Mouse (Mus musculus) midbrain, embryonic 14.5 days (tissue): ENCODE data around the gene Hunk. TPM values are rescaled to one million over a fixed set of nuclear protein-coding genes. Genes with fewer than 3 reads are reported as not detected.

Source experiments
- ATAC-seq: fragments of 200-750 bp; cut with Nextera tagmentation; 2 replicates; pipeline ENCODE4 v1.8.0; 2017; ENCODE audit warnings: moderate number of reproducible peaks, moderate library complexity; ENCODE audit not compliant: low FRiP score, low TSS enrichment
- DNase-seq: peaks from one replicate; pipeline ENCODE4 v3.0.0-alpha.2; 2015
- H3K27ac ChIP-seq: fragments of 300-500 bp; sonication (generic); replicated peaks from 2 replicates; pipeline ENCODE4 v1.5.1; 2014; ENCODE audit warnings: mild to moderate bottlenecking, low read depth, low read length, moderate library complexity
- H3K27me3 ChIP-seq: fragments of 300-500 bp; sonication (generic); 2 replicates; pipeline ENCODE4 v1.6.1; 2014; ENCODE audit warnings: low read length, control low read depth, mixed read lengths; ENCODE audit not compliant: control insufficient read depth, insufficient read depth
- H3K36me3 ChIP-seq: fragments of 300-500 bp; sonication (generic); 2 replicates; pipeline ENCODE4 v1.6.1; 2014; ENCODE audit warnings: low read length, control low read depth; ENCODE audit not compliant: control insufficient read depth, insufficient read depth
- H3K4me1 ChIP-seq: fragments of 300-500 bp; sonication (generic); 2 replicates; pipeline ENCODE4 v1.6.1; 2014; ENCODE audit warnings: mild to moderate bottlenecking, antibody characterized with exemption, low read length, control low read depth; ENCODE audit not compliant: control insufficient read depth, insufficient read depth
- H3K4me2 ChIP-seq: fragments of 300-500 bp; sonication (generic); 2 replicates; pipeline ENCODE4 v1.6.1; 2014; ENCODE audit warnings: mild to moderate bottlenecking, low read length, moderate library complexity
- H3K4me3 ChIP-seq: fragments of 300-500 bp; sonication (generic); replicated peaks from 2 replicates; pipeline ENCODE4 v1.5.1; 2014; ENCODE audit warnings: low read depth, low read length
- H3K9ac ChIP-seq: fragments of 300-500 bp; sonication (generic); replicated peaks from 2 replicates; pipeline ENCODE4 v1.6.1; 2014; ENCODE audit warnings: mild to moderate bottlenecking, low read length, moderate library complexity
- H3K9me3 ChIP-seq: fragments of 300-500 bp; sonication (generic); 2 replicates; pipeline ENCODE4 v1.6.1; 2016; ENCODE audit warnings: low read length, control low read depth, mixed read lengths; ENCODE audit not compliant: control insufficient read depth
- WGBS: fragments of 180-500 bp; shearing (Covaris S2); extraction: QIAGEN DNeasy Blood & Tissue Kit; methylation state at CpG from one replicate; pipeline ENCODE4 v1.1.7; 2014; 5-methylcytosine and 5-hydroxymethylcytosine counted together
- polyA plus RNA-seq: library from polyadenylated mRNA; unstranded; fragments of >200 nt; fragmentation: Nextera tagmentation; extraction: Ambion mirVana; gene quantifications from 2 replicates; pipeline ENCODE4 v1.2.1, GENCODE M21; 2014

The Hunk gene
- polyA plus RNA-seq, 1 experiment from 2014 or later, result 8.7 TPM

DNA sequence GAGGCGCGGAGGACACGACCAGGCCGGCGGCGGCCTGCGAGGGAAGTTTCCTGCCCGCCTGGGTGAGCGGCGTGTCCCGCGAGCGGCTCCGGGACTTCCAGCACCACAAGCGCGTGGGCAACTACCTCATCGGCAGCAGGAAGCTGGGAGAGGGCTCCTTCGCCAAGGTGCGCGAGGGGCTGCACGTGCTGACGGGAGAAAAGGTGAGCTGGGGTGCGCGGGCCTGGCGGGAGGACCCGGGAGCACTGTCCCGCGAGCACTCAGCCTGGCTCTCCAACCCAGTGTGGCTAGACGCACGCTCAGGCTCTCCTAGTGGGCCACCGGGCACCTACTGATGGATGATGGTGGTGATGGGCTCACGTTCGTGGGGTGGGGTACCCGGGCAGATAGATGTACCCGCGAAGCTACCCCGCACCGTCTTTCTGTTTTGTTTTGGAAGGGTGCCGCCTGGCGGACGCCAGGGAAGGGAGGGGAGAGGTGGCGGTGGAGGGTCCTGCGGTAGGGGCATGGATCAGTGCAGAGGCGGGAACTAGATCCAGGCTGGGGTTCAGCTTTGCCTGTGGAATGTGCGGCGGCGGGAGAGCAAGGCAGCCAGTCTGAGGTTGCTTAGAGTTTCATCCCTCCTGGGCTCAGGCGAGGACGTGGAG, 824 bp downstream of the Hunk start:
- H3K9me3 ChIP-seq, result no peaks in the 10 kb centered on the region
- H3K9ac ChIP-seq, result peak overlapping the region; percentile 89
- peaks cover 7% of the 10 kb centered on the region; the same call in 1 of the 2 replicates for H3K27me3 ChIP-seq
- DNase-seq (peak; percentile 76), ATAC-seq (peak; percentile 54; the same call in 1 of the 2 replicates)
- H3K36me3 ChIP-seq, result 0 out of 2 replicates have a peak, but pooled peaks cover 6% of the 10 kb centered on the region
- H3K4me1 ChIP-seq, result peaks cover 24% of the 10 kb centered on the region
- peak overlapping the region; percentile 78 for H3K4me3 ChIP-seq
- WGBS, result under 1% methylated on average over 49 of the region's 49 CpGs
- H3K4me2 ChIP-seq, result peak overlapping the region; percentile 80
- H3K27ac ChIP-seq, result peak overlapping the region; percentile 92

DNA sequence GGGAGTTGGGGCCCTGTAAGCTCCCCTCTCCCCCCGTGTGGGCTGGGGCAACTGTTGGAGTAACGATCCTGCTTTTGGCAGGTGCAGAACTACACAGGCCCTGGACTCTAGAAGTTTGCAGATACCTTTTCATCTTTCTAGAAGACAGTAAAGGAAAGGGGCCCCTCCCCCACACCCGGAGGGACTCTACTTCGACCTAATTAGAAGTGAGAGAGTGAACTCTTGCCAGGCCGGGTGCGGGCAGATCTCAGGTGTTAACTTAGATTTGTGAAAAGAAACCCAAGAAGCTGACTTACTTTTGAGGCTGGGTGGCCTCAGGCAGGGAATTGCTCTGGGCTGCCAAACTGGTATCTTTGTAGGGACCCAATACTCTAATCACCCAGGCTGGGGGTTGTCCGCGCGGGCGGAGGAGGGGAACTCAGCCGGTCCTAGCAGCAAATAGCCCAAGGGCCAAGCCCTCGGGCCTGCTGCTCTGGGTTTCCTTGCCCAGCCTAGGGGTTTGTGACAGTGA, 1.4 kb downstream of the Hunk start:
- H3K9ac ChIP-seq, result peak overlapping the region; percentile 89
- DNase-seq, result peak; percentile 71
- H3K9me3 ChIP-seq, result no peaks in the 10 kb centered on the region
- peak overlapping the region; percentile 80 for H3K4me2 ChIP-seq
- H3K36me3 ChIP-seq, result 0 out of 2 replicates have a peak, but pooled peaks cover 6% of the 10 kb centered on the region
- peaks cover 7% of the 10 kb centered on the region; the same call in 1 of the 2 replicates for H3K27me3 ChIP-seq
- peak overlapping the region; percentile 78 for H3K4me3 ChIP-seq
- H3K27ac ChIP-seq, result no peak overlapping the region; the same call in 1 of the 2 replicates
- 0 out of 2 replicates have a peak, but pooled peaks have one; percentile 1 for ATAC-seq
- WGBS, result under 1% methylated on average over 12 of the region's 12 CpGs
- peaks cover 24% of the 10 kb centered on the region for H3K4me1 ChIP-seq

DNA sequence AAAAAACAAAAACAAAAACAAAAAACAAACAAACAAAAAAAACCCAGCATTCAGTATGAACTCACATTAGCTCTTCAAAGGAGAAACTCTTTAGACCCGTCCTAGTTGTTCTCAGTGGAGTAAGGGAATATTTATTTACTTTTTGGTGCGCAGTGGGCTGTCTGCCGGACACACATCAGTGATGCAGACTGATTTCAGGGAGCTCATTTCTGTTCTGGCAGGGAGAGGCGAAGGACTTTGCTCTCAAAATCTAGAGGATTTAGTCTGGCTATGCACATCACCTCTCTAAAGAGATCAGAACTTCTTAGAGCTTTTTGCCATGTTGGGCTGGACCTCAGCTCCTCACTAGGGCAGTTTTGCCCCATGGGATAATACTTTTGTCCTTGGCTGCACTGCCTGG, 2.1 kb downstream of the Hunk start:
- H3K9ac ChIP-seq, result no peak overlapping the region; the same call in 1 of the 2 replicates
- 42% methylated on average over 4 of the region's 4 CpGs for WGBS
- H3K4me2 ChIP-seq, result peak overlapping the region; percentile 80
- peaks cover 24% of the 10 kb centered on the region for H3K4me1 ChIP-seq
- H3K27ac ChIP-seq, result no peak overlapping the region
- ATAC-seq, result no peak
- no peak for DNase-seq
- H3K9me3 ChIP-seq, result no peaks in the 10 kb centered on the region
- peak overlapping the region; percentile 78 for H3K4me3 ChIP-seq
- H3K27me3 ChIP-seq, result peaks cover 7% of the 10 kb centered on the region; the same call in 1 of the 2 replicates
- H3K36me3 ChIP-seq, result 0 out of 2 replicates have a peak, but pooled peaks cover 6% of the 10 kb centered on the region

DNA sequence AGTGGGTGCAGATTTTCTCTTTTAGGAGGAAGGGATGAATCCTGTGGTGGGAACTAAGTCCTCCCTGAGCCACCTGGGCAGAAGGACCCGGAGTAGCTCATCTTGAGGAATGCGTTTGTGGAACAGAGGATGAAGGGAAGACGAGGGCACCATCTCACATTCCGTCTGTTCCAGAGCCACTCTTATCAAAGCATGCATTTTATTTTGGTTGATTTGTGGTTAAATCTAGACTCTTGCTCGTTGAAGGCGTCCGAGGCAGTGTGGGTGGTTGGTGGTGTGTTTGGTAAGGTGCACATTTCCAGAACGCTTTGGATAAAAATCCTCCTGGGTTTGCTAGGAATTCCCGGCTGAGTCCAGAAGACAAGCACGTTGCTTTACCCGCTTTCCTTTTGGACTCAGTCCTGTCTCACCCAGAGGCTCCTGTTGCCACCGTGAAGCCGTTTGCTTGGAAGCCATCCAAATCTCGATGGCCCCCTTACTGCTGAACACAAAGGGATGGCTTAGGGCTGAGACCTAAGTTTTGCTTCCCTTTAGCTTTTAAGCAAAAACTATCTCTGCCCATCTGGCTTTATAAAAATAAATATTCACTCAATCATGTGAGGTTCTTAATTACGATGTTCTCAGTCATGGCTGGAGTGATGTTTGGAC, 3.4 kb downstream of the Hunk start:
- Histone ChIP-seq H3K36me3 (0 out of 2 replicates have a peak, but pooled peaks cover 6% of the 10 kb centered on the region), H3K27me3 (peaks cover under 1% of the 10 kb centered on the region; the same call in 1 of the 2 replicates), H3K9me3 (no peaks in the 10 kb centered on the region), H3K27ac (no peak overlapping the region), H3K4me3 (no peak overlapping the region), H3K9ac (0 out of 2 replicates have a peak overlapping the region, but pooled peaks have one; percentile 23), H3K4me1 (peaks cover 24% of the 10 kb centered on the region), H3K4me2 (peak overlapping the region; percentile 80)
- 67% methylated on average over 15 of the region's 15 CpGs for WGBS
- no peak for ATAC-seq
- DNase-seq, result peak; percentile 48

DNA sequence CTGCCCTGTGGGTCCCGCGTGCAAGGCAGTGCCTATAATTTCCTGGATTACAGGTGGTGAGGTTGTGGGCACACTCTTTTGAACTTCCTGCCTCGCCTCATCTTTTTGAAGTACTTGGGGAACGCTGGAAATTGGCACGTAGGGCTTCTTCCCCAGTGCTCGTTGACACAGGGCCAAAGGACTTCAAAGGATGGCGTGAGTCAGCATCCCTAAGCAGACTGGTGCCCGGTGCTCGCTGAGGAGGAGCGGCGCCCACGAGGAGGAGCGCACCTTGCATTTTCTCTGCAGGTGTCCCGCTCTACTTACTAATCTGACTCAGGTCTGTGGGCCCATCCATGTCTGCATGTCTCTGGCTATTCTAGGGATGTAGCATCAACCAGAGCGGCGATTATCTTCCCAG, 4.9 kb downstream of the Hunk start:
- H3K9me3 ChIP-seq, result no peaks in the 10 kb centered on the region

DNA sequence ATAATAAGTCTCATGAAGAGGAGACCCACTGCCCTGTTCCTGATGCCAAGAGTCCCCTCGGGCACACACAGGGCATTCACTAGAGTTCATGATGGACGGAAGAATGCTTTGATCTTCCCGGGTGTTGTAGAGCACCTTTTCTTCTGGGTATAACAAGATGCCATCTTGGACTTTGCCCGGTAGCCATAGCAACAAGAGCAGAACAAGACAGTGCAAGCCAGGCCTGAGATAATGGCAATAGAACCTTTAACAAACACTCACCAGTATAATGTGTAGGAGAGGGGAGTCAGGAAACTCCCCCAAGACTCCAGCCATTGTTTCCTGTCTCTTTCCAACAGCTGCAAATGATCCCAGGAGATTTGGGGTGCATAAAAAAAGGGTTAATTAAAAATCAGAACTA, 8.9 kb downstream of the Hunk start:
- Histone ChIP-seq H3K4me3 (no peak overlapping the region), H3K36me3 (0 out of 2 replicates have a peak, but pooled peaks cover 6% of the 10 kb centered on the region), H3K4me1 (0 out of 2 replicates have a peak, but pooled peaks cover 8% of the 10 kb centered on the region), H3K27ac (no peak overlapping the region), H3K4me2 (no peak overlapping the region), H3K9ac (no peak overlapping the region), H3K27me3 (no peaks in the 10 kb centered on the region), H3K9me3 (no peaks in the 10 kb centered on the region)
- 40% methylated on average over 4 of the region's 4 CpGs for WGBS
- no peak for ATAC-seq
- DNase-seq, result no peak

More for the DNA sequence above, 4.9 kb downstream of the Hunk start:
- no peak overlapping the region for H3K4me2 ChIP-seq
- no peak overlapping the region for H3K9ac ChIP-seq
- ATAC-seq, result no peak
- peaks cover 27% of the 10 kb centered on the region for H3K4me1 ChIP-seq
- H3K27me3 ChIP-seq, result no peaks in the 10 kb centered on the region
- 0 out of 2 replicates have a peak, but pooled peaks cover 6% of the 10 kb centered on the region for H3K36me3 ChIP-seq
- H3K4me3 ChIP-seq, result no peak overlapping the region
- WGBS, result 94% methylated on average over 16 of the region's 16 CpGs
- DNase-seq, result no peak
- H3K27ac ChIP-seq, result no peak overlapping the region

DNA sequence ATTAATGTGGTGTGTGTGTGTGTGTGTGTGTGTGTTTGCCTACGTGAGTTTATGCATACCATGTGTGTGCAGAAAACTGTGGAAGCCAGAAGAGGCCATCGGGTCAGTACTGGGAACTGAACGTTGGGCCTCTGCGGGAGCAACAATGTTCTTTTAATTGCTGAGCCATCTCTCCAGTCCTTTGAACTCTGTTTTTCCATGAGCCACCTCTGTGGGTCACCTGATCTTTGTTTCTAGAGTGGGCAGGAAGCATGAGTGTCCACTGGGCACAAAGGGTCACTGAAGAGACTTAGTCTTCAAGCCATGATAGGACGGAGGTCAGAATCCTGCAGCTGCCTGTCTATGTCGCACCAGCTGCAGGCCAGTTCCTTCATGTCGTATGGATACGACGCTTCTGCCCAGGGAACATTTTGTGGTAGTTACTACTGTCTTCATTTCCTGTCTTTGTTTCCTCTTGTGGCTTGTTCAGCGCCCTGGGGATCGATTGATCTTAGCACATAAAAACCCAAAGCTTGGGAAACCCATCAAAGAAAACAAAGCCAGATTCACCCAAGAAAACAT, 10.3 kb downstream of the Hunk start:
- 88% methylated on average over 11 of the region's 11 CpGs for WGBS
- ATAC-seq, result no peak
- H3K9me3 ChIP-seq, result no peaks in the 10 kb centered on the region

DNA sequence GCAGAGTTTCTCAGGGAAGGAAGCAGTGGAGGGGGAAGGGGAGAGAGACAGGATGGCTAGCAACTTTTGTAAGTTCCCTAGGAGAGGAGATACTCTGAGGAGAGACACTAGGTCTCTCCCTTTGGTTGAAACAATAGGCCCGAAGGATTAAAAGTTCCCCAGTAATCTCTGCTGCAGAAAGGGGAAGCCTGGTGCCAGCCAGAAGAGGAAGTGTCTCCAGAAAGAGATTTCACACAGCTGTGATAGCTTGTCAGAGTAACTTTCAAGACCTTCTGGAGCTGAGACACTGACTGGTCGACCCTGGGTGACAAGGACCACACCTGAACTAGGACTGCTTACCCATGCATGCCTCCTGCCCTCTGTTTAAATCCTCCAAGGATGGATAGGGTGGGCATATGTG, 11.1 kb downstream of the Hunk start:
- H3K4me3 ChIP-seq, result no peak overlapping the region
- no peak for DNase-seq
- no peak overlapping the region for H3K9ac ChIP-seq
- 69% methylated on average over 2 of the region's 2 CpGs for WGBS
- H3K9me3 ChIP-seq, result no peaks in the 10 kb centered on the region
- H3K4me1 ChIP-seq, result 0 out of 2 replicates have a peak, but pooled peaks cover 19% of the 10 kb centered on the region
- no peak overlapping the region for H3K4me2 ChIP-seq
- ATAC-seq, result no peak
- no peaks in the 10 kb centered on the region for H3K36me3 ChIP-seq
- no peak overlapping the region for H3K27ac ChIP-seq
- H3K27me3 ChIP-seq, result no peaks in the 10 kb centered on the region

More for the DNA sequence above, 10.3 kb downstream of the Hunk start:
- 0 out of 2 replicates have a peak, but pooled peaks cover 3% of the 10 kb centered on the region for H3K36me3 ChIP-seq
- H3K4me1 ChIP-seq, result 0 out of 2 replicates have a peak, but pooled peaks cover 15% of the 10 kb centered on the region
- no peak overlapping the region for H3K27ac ChIP-seq
- no peak overlapping the region for H3K9ac ChIP-seq
- no peak for DNase-seq
- H3K4me2 ChIP-seq, result no peak overlapping the region
- no peak overlapping the region for H3K4me3 ChIP-seq
- no peaks in the 10 kb centered on the region for H3K27me3 ChIP-seq
